Mouse (Mus musculus) cerebellum, adult 2 months (tissue): Measurements from ENCODE around the gene Ttll7.

Source experiments
- CTCF ChIP-seq: fragments of 200-500 bp; IDR thresholded peaks from 2 replicates; pipeline ENCODE4 v1.5.1; 2011; ENCODE audit warnings: low read depth, mild to moderate bottlenecking, control low read depth, low read length, moderate library complexity, borderline replicate concordance; ENCODE audit not compliant: insufficient read depth
- POLR2A ChIP-seq: fragments of 200-500 bp; IDR thresholded peaks from 2 replicates; pipeline ENCODE4 v1.6.1; 2011; ENCODE audit warnings: low read length, control low read depth, borderline replicate concordance; ENCODE audit not compliant: insufficient read depth

- TF ChIP-seq CTCF (no peak), POLR2A (no peak)
These were observed 66.2 kb downstream of the Ttll7 start for GRCm38 (mm10) chr3:146918323-146918722.
